ENCODE assay signal across 8 mouse cellular contexts in the genomic region with DNA sequence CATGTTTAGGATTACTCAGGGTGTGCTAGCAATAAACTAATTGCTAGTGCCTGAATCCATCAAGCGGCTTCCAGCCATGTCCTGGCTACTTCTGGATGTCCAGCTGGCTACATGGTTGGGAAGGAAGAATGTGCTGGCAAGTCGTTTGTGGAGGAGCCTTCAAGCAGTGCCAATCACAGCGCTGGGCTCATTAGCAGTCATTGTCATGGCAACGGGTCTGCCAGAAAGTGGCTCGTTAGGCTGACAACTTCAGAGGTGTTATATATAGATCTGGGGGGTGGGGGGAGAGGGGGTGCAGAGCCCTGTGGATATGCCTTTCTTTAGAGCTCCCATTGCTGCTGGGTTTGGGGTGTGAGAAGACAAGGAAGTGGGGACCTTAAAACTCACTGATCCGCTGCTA.
DNase-seq lines count a peak whose midpoint lies in the region; ATAC-seq lines count a peak whose summit lies in the region.

No protein-coding gene starts in this region.

- H3K4me1 ChIP-seq in hindbrain, embryonic 14.5 days (replicated peaks; ENCODE audit: control insufficient read depth, insufficient read depth, low read length): peaks cover 9% of the 10 kb centered on the region
- H3K4me1 ChIP-seq in limb, embryonic 10.5 days: peaks cover 22% of the 10 kb centered on the region

- no peak overlapping the region for H3K4me2 ChIP-seq in hindbrain, embryonic 14.5 days (replicated peaks)

- peak; percentile 77; the same call in 1 of the 2 replicates for ATAC-seq in hindbrain, embryonic 14.5 days (ENCODE audit: low FRiP score)

- WGBS in hindbrain, embryonic 14.5 days: 39% methylated on average over 6 of the region's 6 CpGs
- 58% methylated on average over 6 of the region's 6 CpGs for WGBS in limb, embryonic 10.5 days

- no peak overlapping the region for H3K9ac ChIP-seq in hindbrain, embryonic 14.5 days

- H3K4me3 ChIP-seq in hindbrain, embryonic 14.5 days (replicated peaks; ENCODE audit: low read length): no peak overlapping the region
- H3K4me3 ChIP-seq in limb, embryonic 10.5 days: no peak overlapping the region

- no peaks in the 10 kb centered on the region for H3K36me3 ChIP-seq in hindbrain, embryonic 14.5 days (replicated peaks; ENCODE audit: control insufficient read depth, insufficient read depth)
- H3K36me3 ChIP-seq in limb, embryonic 10.5 days: no peaks in the 10 kb centered on the region

- no peak overlapping the region for H3K27ac ChIP-seq in hindbrain, embryonic 14.5 days
- no peak overlapping the region for H3K27ac ChIP-seq in limb, embryonic 10.5 days

- peak; percentile 86 for DNase-seq in Muller cell, postnatal 12 days (ENCODE audit: inconsistent ontology term)
- DNase-seq in cerebellum, postnatal 25 days: peak; percentile 63 to 74
- DNase-seq in hindbrain, embryonic 14.5 days (ENCODE audit: low spot score): peak; percentile 78
- peak; percentile 40 for DNase-seq in limb, embryonic 10.5 days (ENCODE audit: low spot score)
- DNase-seq in MN1 (ENCODE audit: low spot score): no peak
- no peak for DNase-seq in adrenal gland, adult 8-10 months
- DNase-seq in thymus, postnatal 25 days: no peak
- DNase-seq in thymus, postnatal 14 days: no peak

- H3K9me3 ChIP-seq in hindbrain, embryonic 14.5 days (ENCODE audit: control insufficient read depth, low read length): no peaks in the 10 kb centered on the region
- H3K9me3 ChIP-seq in limb, embryonic 10.5 days (replicated peaks): no peaks in the 10 kb centered on the region

- H3K27me3 ChIP-seq in hindbrain, embryonic 14.5 days (ENCODE audit: control insufficient read depth, insufficient read depth, low read length): no peaks in the 10 kb centered on the region
- no peaks in the 10 kb centered on the region for H3K27me3 ChIP-seq in limb, embryonic 10.5 days (ENCODE audit: low read depth, poor library complexity, severe bottlenecking)

Comparison
In these comparisons a context has a peak if more than half of its experiments do, and no peak if none do; other contexts are left out.
1. DNase-seq: peak in Muller cell, postnatal 12 days (single experiment), cerebellum, postnatal 25 days (2 of 2), hindbrain, embryonic 14.5 days (single experiment) and limb, embryonic 10.5 days (single experiment); none in MN1 (single experiment), adrenal gland, adult 8-10 months (single experiment), thymus, postnatal 25 days (single experiment) and thymus, postnatal 14 days (single experiment).